Mouse (Mus musculus): Measurements from ENCODE around the gene Gm11114.

Gene Gm11114

DNA sequence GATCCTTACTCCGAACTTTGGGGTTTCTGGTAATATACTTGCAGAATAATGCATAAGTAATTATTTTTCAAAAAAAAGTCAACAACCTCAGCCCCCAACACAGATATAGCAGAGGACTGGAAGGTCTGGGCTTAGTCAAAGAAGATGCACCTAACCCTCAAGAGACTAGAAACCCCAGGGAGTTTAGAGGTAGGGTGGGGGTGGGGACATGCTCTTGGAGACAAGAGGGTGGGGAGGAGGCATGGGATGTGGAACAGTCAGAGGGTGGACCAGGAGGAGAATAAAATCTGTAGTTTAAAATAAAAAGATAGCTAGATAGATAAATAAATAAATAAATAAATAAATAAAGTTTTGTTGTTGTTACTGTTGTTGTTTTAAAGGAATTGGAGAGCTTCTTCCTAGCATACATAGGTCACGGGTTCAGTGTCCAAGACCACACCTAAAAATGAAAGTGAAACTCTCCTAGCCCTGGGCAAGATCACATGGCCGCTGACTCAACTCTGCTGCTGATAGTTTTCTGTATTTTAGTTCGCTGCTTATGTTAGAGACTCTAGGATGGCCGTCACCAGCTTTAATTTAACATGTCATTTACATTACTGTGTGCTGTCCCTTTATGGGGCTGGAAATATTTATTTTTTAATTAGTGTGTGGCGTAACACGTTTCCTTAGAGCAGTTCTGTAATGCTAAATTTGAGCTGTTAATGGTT, 44.7 kb downstream of the Gm11114 start:
- no peak for DNase-seq (ENCODE audit: low read depth, low spot score)

Measured in CD4-positive helper T cell, adult 2 months (primary cell).